Mouse (Mus musculus) spleen, adult 12 weeks (tissue): Measurements from ENCODE around the gene Klk1b8.
"Not testable (repeated sequence)": the region's sequence is repeated elsewhere in the genome, so short reads cannot be mapped to it uniquely, and the experiment has no call there.

Experiments used
- DNase-seq: peaks from one replicate; pipeline ENCODE4 v3.0.0; 2022; ENCODE audit warnings: low spot score

Gene Klk1b8

DNA sequence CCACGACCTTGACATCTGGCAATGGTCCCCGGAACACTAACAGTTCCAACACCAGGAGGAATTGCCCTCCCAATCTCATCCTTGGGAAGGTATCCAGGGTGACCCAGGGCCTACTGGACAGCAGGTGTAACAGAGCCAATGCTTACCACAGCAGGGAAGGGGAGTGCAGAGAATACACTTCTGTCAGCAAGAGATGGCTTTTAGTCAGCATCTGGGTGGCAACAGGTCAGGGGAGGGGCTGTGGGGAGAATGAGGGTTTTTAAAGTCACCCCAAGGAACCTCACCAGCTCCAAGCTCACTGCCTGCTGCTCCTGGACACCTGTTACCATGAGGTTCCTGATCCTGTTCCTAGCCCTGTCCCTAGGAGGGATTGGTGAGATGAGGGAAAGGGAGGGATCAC is at the start of gene Klk1b8:
Gene Klk1b8, plus strand, starts transcription at position 301 of the 400 bp plus-strand sequence.
- no peak for DNase-seq

DNA sequence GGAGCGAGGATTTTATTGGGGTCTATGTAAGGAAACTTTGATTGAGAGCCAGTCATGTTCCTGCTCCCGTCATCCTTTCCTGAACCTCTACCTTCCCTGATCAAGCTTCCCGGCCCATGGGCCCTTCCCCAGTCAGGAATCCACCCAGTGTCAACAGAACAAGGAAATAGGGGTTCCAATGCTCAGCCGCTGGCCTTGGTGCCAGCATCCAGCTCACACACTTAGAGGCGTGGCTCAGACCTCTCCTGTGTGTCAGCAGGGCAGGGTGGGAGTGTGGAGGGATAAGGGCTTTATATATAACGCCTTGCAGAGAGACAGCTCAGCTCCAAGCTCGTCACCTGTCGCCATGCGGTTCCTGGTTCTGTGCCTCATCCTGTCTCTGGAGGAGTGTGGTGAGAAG is 35.6 kb upstream of the Klk1b8 start:
- DNase-seq, result no peak

DNA sequence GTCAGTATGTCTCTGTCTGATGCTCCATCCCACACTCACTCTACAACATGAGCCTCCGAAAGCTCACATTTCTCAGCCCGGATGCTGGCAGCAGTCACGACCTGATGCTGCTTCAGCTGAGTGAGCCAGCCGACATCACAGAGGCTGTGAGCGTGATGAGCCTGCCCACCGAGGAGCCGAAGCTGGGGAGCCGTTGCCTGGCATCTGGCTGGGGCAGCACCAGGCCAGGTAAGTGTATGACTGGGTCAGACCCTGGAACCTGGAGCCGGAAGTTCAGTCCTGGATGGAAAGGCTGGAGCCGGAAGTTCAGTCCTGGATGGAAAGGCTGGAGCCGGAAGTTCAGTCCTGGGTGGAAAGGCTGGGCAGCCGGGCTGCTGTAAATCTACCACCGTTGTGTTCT is 32.0 kb upstream of the Klk1b8 start:
- DNase-seq, result no peak

DNA sequence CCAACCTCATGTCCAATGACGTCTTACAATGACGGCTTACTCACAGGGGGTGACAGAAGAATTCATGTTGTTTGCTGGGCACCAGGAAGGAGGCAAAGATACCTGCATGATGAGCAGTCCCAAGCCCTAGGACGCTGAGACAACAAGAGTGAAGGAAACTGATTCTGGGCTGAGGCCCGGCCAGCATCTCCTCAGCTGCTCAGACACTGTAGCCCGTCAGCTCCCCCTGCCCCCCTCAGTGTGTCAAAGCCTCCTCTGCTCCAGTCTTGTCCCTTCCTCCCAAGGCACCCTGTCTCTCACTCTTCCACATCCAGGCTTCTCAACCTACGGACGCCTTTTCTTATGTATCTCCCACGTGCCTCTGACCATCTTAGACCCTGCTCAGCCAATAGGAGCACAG is 31.6 kb upstream of the Klk1b8 start:
- no peak for DNase-seq

DNA sequence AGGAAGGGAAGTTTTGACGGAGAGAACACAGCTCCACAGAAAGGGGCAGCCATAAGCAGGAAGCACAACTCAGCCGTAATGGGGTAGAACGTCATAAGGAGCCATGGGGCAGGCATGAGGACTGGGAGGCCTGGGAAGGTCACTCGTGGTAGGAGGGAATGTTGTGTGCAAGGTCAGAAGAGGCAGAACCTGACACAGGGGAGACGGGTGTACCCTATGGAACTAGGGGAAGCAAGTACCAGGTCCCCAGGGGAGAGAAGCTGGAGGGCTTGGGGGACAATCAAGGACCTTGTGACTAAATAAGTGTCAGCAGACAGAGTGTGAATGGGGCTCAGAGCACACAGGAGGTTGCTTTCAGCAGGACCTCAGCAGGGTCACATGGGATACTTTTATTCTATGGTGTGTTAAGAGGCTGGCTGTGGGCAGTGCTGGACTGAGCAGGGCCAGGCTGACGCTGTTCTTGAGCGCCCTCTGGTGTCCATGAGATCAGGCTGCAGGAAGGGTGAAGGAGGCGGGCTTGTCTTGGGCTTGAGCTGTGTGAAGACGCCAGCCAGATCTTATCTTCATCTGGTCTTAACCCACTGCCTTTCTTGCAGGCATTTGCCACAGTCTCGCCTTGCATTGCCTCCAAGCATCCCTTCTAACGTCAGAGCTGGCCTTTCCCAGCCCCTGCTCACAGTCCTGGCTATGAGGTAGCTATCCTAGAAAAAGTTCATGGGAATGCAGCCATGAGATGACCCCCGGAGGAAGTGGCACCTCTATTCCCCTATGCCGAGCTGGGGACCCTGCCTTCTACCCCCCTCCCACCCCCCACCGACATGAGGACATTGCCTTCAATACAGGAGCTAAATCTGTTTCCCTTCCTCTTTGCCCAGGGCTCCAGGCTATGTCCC is 30.7 kb upstream of the Klk1b8 start:
- DNase-seq, result no peak

DNA sequence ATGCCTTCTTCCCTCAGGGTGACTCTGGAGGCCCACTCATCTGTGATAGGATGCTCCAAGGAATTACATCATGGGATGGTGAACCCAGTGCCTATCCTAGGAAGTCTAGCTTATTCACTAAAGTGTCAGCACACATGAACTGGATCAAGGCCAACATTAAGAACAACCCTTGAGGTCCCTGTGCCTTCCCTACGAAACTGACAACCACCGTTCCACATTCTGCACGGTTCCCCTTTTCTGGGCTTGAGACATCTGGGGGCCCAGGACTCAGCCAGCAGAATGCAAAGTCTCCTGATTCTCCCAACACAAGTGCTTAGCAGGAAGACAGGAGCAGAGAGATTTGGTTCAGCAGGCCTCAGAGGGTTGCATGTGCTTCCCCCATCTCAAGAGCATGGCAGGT is 29.9 kb upstream of the Klk1b8 start:
- DNase-seq, result no peak

DNA sequence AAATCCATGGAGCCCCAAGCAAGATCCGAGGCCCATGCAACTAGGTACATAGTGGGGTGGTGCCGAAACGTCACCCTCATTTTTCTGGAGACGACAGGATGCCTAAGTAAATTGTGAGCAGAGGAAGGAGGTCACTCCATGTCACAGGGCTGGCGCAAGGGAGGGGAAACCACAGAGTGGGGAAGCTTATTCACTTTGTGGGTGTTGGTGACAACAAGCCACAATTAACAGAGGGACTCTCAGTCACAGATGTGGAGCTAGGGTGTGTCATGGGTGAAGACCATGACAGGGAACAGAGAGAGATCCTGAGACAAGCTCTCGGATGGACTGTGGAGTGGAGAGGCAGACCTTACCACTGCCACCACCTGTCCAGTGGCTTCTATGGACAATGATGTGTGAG is 29.4 kb upstream of the Klk1b8 start:
- no peak for DNase-seq

DNA sequence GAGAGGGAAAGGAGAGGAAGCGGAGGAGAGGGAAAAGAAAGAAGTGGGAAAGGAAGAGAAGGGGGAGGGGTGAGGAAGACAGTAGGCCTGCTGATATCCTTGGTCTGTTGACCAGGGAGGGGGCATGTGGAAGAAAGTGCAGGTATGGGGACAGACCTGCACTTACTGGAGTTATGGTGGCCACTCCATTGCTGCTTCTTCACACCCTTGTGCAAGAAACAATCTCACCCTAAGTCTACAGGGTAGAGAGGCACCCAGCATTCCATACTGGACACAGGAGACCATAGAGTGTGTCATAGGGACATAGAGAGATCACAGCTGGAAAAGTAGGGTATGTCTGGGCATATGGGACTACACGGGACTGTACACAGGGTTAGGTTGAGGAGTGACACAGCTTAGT is 28.5 kb upstream of the Klk1b8 start:
- DNase-seq, result no peak

DNA sequence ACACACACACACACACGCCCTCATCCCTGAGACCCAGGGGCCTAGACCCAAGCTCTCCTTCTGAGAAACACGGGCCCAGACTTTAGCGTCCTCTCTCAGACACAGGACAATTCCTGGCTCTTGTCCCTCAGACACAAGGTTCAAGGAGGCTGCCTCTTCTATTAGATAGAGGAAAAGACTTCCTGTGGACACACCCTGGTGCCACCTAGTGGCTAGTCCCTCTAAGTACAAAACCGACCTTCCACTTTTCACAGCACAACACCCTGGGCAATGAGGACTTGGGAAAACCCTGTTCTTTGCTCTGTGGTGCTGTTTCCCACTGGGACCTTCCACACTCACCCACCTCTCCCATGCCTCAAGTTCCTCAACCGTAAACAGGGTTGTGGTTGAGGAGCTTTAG is 24.5 kb upstream of the Klk1b8 start:
- DNase-seq, result no peak

DNA sequence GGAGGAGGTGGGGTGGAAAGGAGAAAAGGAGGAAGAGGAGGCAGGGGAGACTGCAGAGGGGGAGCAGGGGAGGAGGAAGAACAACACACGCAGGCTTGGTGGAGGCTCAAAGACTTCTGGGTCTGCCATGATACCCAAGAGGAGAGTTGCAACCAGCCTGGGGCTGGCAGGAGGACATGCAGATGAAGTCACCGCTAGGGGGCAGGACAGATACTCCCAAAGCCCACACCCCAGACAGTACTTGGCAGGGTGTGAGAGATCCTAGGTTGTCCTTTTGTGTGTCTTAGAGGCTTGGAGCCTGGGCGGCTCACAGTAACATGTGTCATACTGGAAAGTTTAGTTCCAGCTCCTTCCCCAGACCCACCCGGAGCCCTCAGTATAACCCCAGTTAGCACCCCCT is 21.9 kb upstream of the Klk1b8 start:
- DNase-seq, result no peak

DNA sequence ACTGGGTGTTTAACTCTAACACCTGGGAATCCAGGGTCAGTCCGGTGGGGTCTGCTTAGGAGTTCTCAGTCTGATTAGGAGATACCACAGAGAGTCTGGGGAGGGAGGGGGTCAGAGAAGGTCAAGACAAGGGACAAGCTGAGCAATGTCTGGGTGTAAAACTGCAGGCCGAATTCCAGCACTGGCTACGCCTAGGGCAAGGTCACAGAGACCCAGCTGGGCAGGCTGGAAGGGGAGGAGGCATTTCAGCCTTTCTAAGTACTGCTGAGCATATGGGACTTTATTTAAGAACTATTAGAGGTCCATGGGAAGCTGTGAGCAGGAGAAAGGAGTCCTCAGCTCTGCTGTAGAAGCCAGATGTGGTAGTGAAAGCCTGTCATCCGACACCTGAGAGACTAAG is 18.1 kb upstream of the Klk1b8 start:
- no peak for DNase-seq

DNA sequence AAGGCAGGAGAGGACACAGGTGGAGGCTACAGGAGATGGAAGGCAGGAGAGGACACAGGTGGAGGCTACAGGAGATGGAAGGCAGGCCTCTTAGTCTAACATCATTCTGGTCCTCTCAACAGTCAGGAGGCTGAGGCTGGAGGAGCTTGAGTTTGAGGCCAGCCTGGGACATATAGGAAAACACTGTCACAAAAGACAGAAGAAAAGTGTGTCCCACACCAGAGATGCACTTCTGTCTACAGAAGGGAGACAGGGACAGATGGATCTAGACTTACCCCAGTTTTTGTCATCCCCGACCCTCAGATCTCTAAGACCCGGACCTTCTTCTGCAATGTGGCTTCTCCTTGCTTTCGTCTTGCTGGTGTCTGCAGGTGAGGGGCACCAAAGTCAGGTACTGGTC is 17.0 kb upstream of the Klk1b8 start, which contains the start of gene Klk15:
Gene Klk15, plus strand, starts transcription at position 301 of the 400 bp plus-strand sequence.
- DNase-seq, result no peak

DNA sequence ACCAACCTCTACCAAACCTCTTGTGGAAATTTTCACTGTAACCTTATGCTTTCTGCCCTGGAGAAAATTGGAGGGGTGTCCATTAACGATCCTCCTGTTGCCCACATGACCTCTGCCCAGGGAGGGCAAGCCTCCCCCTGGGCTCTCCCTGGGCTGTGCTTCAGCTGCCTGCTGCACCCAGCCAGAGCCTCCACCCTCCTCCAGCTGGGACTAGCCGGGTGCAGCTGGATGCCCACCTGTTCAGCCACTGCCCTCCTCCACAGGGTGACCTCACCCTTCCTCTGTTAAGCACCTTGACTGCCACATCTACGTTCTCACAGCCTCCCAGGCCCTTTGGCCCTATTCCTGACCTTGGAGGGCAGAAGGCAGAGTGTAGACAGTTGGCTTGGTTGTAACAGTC is 15.7 kb upstream of the Klk1b8 start:
- no peak for DNase-seq

DNA sequence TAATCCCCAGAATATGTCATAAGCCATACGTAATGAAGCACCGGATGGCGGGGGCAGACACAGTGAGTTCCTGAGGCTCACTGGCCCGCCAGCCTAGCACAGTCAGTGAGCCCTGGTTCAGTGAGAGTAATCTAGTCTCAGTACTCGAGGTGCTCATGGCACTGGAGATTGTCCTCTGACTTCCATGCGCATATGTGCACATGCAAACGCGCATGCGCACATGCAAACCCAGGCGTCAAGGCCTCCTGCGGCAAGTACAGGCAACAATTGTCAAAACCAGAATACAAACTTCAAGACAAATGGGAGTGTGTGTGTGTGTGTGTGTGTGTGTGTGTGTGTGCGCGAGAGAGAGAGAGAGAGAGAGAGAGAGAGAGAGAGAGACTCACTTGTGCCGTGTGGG is 13.9 kb upstream of the Klk1b8 start:
- DNase-seq, result no peak

DNA sequence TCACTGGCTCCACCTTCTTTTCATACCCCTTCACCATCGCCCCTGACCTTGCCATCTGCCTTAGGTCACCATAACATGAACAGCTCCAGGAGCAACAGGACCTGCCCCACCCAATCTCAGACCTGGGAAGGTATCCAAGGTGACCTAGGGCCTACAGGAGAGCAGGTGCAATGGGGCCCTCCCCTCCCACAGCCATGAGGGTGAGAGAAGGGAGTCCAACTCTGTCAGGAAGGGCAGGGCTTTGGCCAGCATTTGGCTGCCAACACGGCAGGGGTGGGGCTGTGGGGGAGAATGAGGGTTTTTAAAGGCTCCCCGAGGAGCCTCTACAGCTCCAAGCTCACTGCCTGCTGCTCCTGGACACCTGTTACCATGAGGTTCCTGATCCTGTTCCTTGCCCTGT is 8.2 kb upstream of the Klk1b8 start:
- DNase-seq, result not testable (repeated sequence)

DNA sequence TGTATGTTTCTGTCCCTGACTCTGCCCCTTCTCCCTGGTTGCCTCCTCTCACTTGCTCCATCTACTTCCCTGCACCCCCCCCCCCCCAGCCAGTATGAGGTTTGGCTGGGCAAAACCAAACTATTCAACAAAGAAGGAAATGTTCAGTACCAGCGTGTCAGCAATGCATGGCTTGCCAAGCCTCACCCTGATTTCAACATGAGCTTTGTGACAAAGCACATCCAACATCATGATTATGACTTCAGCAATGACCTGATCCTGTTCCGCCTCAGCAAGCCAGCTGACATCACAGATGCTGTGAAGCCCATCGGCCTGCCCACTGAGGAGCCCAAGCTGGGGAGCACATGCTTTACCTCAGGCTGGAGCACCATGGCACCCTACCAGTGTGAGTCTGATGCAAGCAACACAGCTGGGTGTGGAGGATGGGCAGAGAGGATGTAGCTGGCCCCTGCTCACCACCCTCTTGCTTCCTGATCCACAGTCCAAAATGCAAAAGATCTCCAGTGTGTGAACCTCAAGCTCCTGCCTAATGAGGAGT is 5.7 kb upstream of the Klk1b8 start:
- DNase-seq, result no peak

DNA sequence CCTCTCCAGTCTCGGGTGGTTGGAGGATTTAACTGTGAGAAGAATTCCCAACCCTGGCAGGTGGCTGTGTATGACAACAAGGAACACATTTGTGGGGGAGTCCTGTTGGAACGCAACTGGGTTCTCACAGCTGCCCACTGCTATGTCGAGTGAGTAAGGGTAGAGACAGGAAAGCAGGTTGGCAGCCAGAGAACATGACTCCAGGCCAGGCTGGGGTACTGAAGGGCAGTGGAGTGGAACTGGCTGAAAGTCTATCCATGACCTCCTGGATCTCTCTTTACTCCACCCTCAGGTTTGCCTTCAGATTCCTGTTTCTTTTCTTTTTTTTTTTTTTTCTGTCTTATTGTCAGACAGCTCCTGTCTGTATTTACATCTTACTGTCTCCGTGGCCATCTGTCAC is 2.2 kb downstream of the Klk1b8 start:
- no peak for DNase-seq

DNA sequence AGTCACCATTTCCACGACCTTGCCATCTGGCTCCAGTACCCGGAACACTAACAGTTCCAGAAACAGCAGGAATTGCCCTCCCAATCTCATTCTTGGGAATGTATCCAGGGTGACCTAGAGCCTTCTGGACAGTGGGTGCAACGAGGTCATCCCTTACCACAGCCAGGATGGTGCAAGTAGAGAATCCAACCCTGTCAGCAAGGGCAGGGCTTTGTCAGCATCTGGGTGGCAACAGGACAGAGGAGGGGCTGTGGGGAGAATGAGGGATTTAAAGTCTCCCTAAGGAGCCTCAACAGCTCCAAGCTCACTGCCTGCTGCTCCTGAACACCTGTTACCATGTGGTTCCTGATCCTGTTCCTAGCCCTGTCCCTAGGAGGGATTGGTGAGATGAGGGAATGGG is 16.0 kb downstream of the Klk1b8 start, which contains the start of gene Klk1b1:
Gene Klk1b1, plus strand, starts transcription at position 301 of the 400 bp plus-strand sequence.
- no peak for DNase-seq

DNA sequence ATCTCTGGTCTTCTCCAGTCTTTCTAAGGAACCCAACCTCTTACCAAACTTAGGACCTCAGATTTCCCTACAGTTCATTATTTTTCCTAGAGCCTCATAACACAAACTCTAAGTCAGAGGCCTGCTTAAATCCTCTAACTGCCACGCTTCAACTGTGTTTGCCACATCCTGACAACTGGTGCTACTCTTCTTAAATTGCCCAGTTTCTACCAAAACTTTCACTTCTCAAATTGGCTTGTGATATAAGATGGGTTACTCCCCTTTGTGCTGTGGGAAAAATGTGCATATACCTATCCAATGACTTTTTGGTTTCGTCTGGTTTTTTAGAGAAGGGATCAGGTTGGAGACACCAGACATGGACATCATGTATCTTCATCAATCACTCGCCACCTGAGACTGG is 16.6 kb downstream of the Klk1b8 start:
- no peak for DNase-seq

DNA sequence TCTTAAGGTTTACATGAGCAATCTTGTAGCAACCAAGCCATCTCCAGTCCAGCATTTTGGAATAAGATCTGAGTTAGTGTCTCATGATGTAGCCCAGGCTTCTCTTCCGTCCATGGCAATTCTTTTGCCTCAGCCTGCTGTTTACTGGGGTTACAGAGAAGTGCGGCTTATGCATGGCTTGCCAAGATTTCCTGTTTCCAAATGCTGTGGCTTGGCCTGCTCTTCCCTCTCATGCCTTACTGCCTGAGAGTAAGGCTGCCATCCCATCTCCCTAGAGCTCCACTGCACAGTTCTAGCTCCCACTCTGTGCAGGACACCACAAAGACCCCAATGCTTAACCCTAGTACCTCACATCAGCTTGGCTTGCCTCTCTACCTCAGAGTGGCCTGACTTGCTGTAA is 17.1 kb downstream of the Klk1b8 start:
- no peak for DNase-seq

DNA sequence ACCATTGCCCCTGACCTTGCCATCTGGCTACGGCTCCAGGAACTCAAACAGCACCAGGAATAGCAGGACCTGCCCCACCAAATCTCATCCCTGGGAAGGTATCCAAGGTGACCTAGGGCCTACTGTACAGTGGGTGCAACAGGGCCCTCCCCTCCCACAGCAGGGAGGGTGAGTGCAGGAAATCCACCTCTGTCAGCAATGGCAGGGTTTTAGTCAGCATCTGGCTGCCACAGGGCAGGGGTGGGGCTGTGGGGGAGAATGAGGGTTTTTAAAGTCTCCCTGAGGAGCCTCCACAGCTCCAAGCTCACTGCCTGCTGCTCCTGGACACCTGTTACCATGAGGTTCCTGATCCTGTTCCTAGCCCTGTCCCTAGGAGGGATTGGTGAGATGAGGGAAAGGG is 25.3 kb downstream of the Klk1b8 start, which contains the start of gene Klk1b9:
Gene Klk1b9, plus strand, starts transcription at position 301 of the 400 bp plus-strand sequence.
- not testable (repeated sequence) for DNase-seq

DNA sequence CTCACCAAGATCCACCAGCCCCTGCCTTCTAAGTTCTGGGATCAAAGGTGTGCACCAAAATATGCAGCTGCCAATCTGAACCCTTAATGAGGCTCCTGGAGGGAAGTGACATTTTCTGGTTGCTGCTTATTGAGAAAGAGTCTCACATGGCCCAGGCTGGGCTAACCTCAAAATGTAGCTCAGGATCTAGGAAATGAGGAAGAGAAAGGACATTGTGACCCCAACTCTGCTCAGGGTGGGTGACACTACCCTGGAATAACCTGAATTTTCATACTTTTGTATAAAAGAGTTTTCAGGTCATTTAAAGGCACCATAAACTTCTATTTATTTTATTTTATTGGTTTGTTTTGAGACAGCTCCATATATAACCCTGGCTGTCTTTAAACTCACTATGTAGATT is 35.2 kb downstream of the Klk1b8 start:
- no peak for DNase-seq

DNA sequence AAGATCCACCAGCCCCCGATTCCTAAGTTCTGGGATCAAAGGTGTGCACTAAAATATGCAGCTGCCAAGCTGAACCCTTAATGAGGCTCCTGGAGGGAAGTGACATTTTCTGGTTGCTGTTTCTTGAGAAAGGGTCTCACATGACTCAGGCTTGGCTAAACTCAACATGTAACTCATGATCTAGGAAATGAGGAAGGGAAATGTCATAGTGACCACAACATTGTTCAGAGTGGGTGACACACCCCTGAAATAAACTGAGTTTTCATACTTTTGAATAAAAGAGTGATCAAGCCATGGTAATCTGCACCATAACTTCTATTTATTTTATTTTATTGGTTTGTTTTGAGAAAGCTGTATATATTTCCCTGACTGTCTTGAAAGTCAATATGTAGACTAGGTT is 44.4 kb downstream of the Klk1b8 start:
- not testable (repeated sequence) for DNase-seq

DNA sequence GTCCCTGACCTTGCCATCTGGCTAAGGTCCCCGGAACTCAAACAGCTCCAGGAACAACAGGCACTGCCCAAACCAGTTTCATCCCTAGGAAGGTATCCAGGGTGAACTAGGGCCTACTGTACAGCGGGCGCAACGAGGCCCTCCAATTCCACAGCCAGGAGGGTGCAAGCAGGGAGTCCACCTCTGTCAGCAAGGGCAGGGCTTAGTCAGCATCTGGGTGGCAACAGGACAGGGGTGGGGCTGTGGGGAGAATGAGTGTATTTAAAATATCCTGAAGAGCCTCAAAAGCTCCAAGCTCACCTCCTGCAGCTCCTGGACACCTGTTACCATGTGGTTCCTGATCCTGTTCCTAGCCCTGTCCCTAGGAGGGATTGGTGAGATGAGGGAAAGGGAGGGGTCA is 45.1 kb downstream of the Klk1b8 start, which contains the start of gene Klk1b11:
Gene Klk1b11, plus strand, starts transcription at position 301 of the 400 bp plus-strand sequence.
- DNase-seq, result not testable (repeated sequence)
